Mouse (Mus musculus): ENCODE data around the gene Tsg101. TPM values are rescaled to one million over a fixed set of nuclear protein-coding genes. Genes with fewer than 3 reads are reported as not detected.

The Tsg101 gene
- 241 and 242 TPM in 2 replicates for polyA plus RNA-seq (2021; fragmentation: Nextera tagmentation)
- long read RNA-seq, experiment 1, transcript Tsg101-201 (10 exons, 1,949 nt) = major isoform, 334 of 594 reads
- long read RNA-seq, experiment 1, partial matches to known transcripts = 6 of 594 reads
- long read RNA-seq, experiment 1, other reads (novel, unspliced or antisense) = 254 of 594 reads
- long read RNA-seq, experiment 2, transcript Tsg101-201 (10 exons, 1,949 nt) = major isoform, 64 of 168 reads
- long read RNA-seq, experiment 2, partial matches to known transcripts = 39 of 168 reads
- long read RNA-seq, experiment 2, other reads (novel, unspliced or antisense) = 64 of 168 reads

DNA sequence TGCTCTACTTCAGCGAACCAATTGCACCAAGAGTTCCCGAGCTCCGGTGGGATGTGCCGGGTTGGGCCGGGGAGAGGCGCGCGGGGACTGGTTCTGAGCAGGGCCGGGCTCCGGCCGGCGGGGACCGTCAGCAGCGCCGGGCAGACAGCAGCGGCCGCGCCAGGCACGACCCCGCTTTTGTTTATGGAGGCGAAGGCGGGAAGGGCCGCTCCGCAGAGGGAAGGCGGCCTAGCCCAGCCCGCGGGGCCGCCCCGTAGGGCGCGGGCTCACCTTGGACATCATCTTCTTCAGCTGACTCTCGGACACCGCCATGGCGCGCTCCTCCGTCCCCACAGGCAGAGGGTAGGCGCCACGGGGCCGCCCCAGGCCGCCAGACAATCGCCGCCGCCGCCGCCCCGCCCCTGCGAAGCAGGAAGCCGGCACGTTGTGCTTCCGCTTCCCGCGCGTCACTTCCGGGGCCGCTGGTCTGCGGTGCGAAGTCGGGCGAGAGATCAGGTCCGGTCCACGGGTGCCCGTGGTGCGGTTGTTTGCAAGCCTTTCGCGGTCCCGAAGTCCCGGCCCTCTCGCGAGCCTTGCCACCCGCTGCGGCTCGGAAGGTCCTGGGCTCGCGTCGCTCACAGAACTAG, at the start of gene Tsg101:
Gene Tsg101 (minus strand): TSS at position 419 of the 626 bp plus-strand sequence.

GRCm38 (mm10) chr7:46957831-46958691, 38.3 kb upstream of the Tsg101 start, which contains the start of gene Uevld:
TSS of gene Uevld (minus strand) at chr7:46958527.

DNA sequence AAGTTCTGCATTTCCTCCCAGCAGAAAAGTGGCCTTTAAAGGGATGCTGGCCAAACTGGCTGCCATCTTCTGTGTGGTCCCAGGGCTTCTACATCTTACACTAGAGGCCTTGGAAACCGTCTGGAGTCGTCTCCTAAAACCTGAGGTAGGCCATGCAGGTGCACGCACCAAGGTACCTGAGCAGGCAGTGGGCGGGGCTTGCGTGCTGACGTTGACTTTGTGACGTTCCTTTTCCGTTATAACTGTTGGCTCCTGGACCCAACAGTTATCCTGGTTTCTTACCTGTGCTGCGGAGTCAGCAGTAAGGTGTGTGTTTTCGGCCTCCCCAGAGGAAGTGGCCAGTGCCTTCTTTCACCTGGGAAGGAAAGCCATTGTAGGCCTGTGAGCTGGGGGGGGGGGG, 58.8 kb downstream of the Tsg101 start, which contains the start of gene Ldhc:
Gene Ldhc (plus strand): TSS at position 208 of the 400 bp plus-strand sequence.

GRCm38 (mm10) chr7:46840787-46841525, 78.8 kb downstream of the Tsg101 start, which contains the start of gene Ldha:
TSS of gene Ldha (plus strand) at chr7:46841475.

Other genes with a start within 250 kb of the Tsg101 start
- 0.19 and 0.37 TPM in 2 replicates for gene Tph1, start 247.4 kb downstream of the Tsg101 start, polyA plus RNA-seq (2021; fragmentation: Nextera tagmentation)
- 8.4 and 12.0 TPM in 2 replicates for gene Saal1, start 209.3 kb downstream of the Tsg101 start, polyA plus RNA-seq (2021; fragmentation: Nextera tagmentation)
- not detected in 2 replicates for gene Saa3, start 204.3 kb downstream of the Tsg101 start, polyA plus RNA-seq (2021; fragmentation: Nextera tagmentation)
- not detected in 2 replicates for gene Saa4, start 187.4 kb downstream of the Tsg101 start, polyA plus RNA-seq (2021; fragmentation: Nextera tagmentation)
- 0.13 TPM in 1 of 2 replicates, not detected in the other for gene Saa1, start 177.0 kb downstream of the Tsg101 start, polyA plus RNA-seq (2021; fragmentation: Nextera tagmentation)
- not detected in 2 replicates for gene Saa2, start 168.2 kb downstream of the Tsg101 start, polyA plus RNA-seq (2021; fragmentation: Nextera tagmentation)
- 3.5 and 3.7 TPM in 2 replicates for gene Hps5, start 123.9 kb downstream of the Tsg101 start, polyA plus RNA-seq (2021; fragmentation: Nextera tagmentation)
- 18.6 and 21.7 TPM in 2 replicates for gene Gtf2h1, start 123.9 kb downstream of the Tsg101 start, polyA plus RNA-seq (2021; fragmentation: Nextera tagmentation)
- gene Ldha, start 78.5 kb downstream of the Tsg101 start, polyA plus RNA-seq (2021; fragmentation: Nextera tagmentation) = 853 and 1,022 TPM in 2 replicates
- gene Ldhc, start 58.8 kb downstream of the Tsg101 start, polyA plus RNA-seq (2021; fragmentation: Nextera tagmentation) = 0.18 TPM in 1 of 2 replicates, not detected in the other
- 3.5 and 3.9 TPM in 2 replicates for gene Uevld, start 38.6 kb upstream of the Tsg101 start, polyA plus RNA-seq (2021; fragmentation: Nextera tagmentation)
- not detected in 2 replicates for gene Gm9999, start 63.6 kb upstream of the Tsg101 start, polyA plus RNA-seq (2021; fragmentation: Nextera tagmentation)
- gene Spty2d1, start 88.4 kb upstream of the Tsg101 start, polyA plus RNA-seq (2021; fragmentation: Nextera tagmentation) = 4.2 TPM in 2 replicates
- gene Tmem86a, start 130.6 kb upstream of the Tsg101 start, polyA plus RNA-seq (2021; fragmentation: Nextera tagmentation) = 20.9 and 24.1 TPM in 2 replicates
- 74.9 and 113 TPM in 2 replicates for gene Ptpn5, start 213.7 kb upstream of the Tsg101 start, polyA plus RNA-seq (2021; fragmentation: Nextera tagmentation)

All from left cerebral cortex, adult 6 months (tissue).